Mouse (Mus musculus) macrophage (primary cell): ENCODE data around the gene Pla2g1b. TPM values are rescaled to one million over a fixed set of nuclear protein-coding genes. Genes with fewer than 3 reads are reported as not detected.
"Not testable (repeated sequence)": the region's sequence is repeated elsewhere in the genome, so short reads cannot be mapped to it uniquely, and the experiment has no call there.

Experiments
- H3K27ac ChIP-seq: fragments of 350-480 bp; formaldehyde crosslinking; 2 replicates; pipeline ENCODE4 v1.9.0; 2021
- H3K36me3 ChIP-seq: fragments of 350-480 bp; formaldehyde crosslinking; 2 replicates; pipeline ENCODE4 v1.9.0; 2021; ENCODE audit errors: inconsistent target
- H3K4me3 ChIP-seq: fragments of 350-480 bp; formaldehyde crosslinking; 2 replicates; pipeline ENCODE4 v1.9.0; 2021; ENCODE audit errors: inconsistent target
- H3K79me2 ChIP-seq: fragments of 350-480 bp; formaldehyde crosslinking; 2 replicates; pipeline ENCODE4 v1.9.0; 2021; ENCODE audit errors: inconsistent target
- WGBS: methylation state at CpG from one replicate; pipeline ENCODE4 v1.1.7; 2026; ENCODE audit warnings: inconsistent platforms; ENCODE audit not compliant: missing documents; 5-methylcytosine and 5-hydroxymethylcytosine counted together
- polyA plus RNA-seq: library from polyadenylated mRNA; stranded (reverse); fragments of 250-400 nt; gene quantifications from 3 replicates; pipeline ENCODE4 v1.2.4, GENCODE M21; 2018; ENCODE audit warnings: inconsistent platforms

Pla2g1b gene
- polyA plus RNA-seq, 1 experiment from 2014 or later = not detected

DNA sequence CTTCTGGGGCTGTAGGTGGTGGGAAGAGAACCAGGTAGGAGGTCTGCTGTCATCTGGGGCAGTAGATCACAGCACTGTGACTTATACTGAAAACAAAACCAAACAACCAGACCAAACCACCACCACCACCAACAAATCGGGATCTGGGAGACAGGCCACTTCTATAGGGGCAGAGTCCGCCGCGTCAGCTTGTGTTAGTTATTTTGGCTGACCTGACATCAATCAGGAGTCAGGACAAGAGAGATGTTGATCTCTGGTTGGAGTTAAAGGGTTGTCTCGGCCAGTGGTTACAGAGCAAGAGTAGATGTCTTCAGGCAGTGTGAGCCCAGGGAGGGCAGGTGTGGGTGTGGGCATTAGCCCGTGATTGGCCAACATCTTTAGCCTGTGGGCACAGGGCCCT lies 48.3 kb downstream of the Pla2g1b start:
- Histone ChIP-seq H3K27ac (peak overlapping the region; percentile 99), H3K4me3 (no peak overlapping the region), H3K79me2 (peaks cover 90% of the 10 kb centered on the region), H3K36me3 (no peaks in the 10 kb centered on the region)
- WGBS = 80% methylated on average over 5 of the region's 6 CpGs

DNA sequence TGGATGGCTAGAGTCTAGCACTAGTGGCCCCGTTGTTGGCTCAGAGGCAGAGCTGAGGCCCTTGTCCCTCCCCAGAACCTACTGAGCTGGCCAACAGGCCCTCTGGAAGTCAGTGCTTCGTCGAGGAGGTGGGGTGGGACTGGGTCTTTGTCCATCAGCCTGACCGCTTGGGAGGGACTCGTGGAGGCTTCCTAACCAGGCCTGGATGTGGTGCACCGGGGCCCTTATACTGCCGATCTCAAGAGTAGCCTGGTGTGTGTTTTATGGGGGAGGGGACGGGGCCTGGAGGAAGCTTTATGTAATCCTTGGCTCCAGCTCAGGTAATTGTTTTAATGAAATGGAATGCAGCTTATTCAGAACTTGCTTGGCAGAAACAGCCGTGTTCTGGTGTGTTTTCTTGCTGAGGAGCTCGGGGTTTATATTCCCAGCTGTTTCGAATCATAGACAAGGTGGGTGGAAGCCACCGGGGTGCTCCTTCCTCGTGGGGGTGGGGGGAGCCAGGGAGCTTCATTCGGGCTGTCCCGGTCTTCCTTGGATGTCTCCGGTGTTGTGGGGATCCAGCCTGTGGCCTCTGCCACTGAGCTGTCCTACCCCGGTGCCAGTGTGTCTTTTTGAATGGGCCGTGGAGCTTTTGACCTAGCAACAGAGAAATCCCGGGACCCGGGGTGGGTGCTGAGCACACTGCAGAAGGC lies 49.0 kb downstream of the Pla2g1b start:
- Histone ChIP-seq H3K27ac (peak overlapping the region; percentile 99), H3K4me3 (no peak overlapping the region), H3K36me3 (no peaks in the 10 kb centered on the region), H3K79me2 (peaks cover 90% of the 10 kb centered on the region)
- WGBS = 54% methylated on average over 20 of the region's 20 CpGs

DNA sequence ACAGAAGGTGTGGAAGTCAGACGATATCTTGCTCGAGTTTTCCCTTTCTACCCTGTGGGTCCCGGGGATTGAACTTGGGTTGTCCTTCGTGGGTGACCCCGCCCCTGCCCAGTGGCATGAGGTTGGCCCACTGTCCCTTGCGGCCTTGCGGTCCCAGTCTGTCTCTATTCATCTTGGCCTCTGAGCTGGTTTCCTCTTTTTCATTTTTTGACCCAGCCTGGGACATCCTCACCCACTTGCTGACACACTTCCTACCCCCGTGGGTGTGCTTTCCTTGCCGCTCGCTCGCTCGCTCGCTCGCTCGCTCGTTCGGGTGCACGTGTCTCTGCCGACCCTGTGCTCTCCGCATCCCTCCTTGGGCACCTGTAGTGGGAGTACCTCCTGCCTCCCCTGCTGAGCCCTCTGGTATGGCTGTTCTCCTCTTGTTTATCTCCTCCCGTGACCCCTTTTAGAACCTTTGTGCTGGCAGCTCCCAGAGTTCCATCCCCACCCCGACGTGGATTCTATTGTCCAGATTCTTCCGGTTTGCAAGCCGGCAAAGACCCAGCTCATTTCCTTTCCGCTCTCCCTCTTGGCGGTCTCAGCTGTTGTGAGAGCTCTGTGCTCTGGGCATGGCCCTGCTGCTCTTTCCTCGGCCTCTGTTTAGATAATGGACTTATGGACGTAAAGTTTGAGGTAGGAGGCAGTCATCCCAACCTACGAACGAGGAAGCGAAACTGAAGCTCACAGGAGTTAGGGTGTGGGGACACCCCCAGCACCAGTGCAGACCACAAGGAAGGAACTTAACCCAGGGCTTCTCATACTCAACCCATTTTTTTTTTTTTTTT lies 50.2 kb downstream of the Pla2g1b start:
- WGBS = under 1% methylated on average over 31 of the region's 32 CpGs
- Histone ChIP-seq H3K4me3 (peak overlapping the region; percentile 36), H3K79me2 (peaks cover 90% of the 10 kb centered on the region), H3K36me3 (no peaks in the 10 kb centered on the region), H3K27ac (peak overlapping the region; percentile 99)

DNA sequence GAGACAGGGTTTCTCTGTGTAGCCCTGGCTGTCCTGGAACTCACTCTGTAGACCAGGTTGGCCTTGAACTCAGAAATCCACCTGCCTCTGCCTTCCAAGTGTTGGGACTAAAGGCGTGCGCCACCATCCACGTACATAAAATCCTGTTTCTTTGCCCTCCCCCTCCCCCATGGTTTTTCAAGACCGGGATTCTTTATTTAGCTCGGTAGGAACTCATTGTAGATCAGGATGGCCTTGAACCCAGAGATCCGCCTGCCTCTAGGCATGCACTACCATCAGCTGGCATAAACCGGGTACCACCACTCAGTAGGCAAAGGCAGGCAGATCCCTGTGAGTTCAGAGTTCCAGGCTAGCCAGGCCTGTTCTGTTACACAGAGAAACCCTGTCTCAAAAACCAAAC lies 50.8 kb downstream of the Pla2g1b start:
- H3K36me3 ChIP-seq = no peaks in the 10 kb centered on the region
- H3K79me2 ChIP-seq = peaks cover 89% of the 10 kb centered on the region
- H3K27ac ChIP-seq = peak overlapping the region; percentile 99
- 12% methylated on average over 5 of the region's 7 CpGs for WGBS
- peak overlapping the region; percentile 36; the same call in 1 of the 2 replicates for H3K4me3 ChIP-seq

DNA sequence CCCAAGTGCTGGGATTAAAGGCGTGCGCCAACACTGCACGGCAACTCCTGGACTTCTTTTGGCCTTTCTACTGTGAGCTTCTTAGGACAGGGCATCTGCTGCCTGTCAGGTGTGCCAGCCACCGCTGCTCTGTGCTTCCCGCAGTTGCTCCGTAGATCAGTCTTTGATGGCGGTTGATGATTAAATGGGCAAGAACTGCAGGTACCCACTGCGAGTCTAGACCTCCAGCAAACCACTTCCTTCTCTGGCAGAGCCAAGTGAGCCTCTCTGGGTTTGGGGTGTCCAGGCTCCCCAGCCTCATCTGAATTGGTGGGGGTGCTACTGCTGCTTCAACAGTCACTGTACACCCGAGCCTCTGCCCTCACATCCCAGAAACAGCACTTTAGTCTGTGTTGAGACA lies 51.4 kb downstream of the Pla2g1b start:
- H3K79me2 ChIP-seq = peaks cover 89% of the 10 kb centered on the region
- no peak overlapping the region for H3K4me3 ChIP-seq
- no peaks in the 10 kb centered on the region for H3K36me3 ChIP-seq
- peak overlapping the region; percentile 99 for H3K27ac ChIP-seq
- WGBS = 43% methylated on average over 9 of the region's 9 CpGs

DNA sequence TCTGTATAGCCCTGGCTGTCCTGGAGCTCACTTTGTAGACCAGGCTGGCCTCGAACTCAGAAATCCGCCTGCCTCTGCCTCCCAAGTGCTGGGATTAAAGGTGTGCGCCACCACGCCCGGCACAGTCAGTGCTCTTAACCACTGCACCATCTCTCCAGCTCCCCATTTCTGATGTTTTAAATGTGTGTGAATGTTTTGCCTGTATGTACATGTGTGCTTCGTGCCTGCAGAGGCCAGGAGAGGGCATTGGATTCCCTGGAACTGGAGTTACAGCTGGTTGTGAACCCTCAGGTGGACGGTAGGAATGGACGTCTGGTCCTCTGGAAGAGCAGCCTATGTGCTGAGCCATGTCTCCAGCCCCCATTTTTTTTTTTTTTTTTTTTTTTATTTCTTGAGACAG lies 52.2 kb downstream of the Pla2g1b start:
- H3K27ac ChIP-seq, H3K36me3 ChIP-seq, H3K4me3 ChIP-seq: not testable (repeated sequence)
- H3K79me2 ChIP-seq = peaks cover 89% of the 10 kb centered on the region
- WGBS = 100% methylated on average over 3 of the region's 8 CpGs

DNA sequence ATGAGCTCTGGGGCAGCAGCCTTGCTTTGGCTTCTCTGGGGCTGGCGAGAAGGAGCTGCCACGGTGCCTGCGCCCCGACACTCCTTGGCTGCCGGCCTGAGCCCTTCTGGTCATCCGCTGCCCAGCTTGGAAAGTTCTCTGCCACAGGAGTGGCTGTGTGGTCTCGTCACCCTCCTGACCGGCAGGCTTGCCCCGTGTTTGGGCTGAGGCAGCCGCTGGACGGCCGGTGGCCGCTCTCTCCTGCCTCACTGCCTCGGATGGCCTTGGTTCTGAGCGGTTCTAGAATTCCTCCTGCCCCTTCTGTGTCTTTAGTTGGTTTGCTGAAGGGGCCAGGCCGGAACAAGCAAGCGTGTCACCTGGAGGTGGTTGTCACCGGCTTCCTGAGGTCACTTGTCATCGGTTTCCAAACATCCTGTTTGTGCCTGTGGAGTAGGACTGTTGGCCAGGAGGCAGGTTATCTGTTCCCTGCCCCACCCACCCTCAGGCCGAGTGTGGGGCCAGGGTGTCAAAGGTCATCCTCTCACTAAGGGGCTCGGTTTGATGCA lies 54.3 kb downstream of the Pla2g1b start:
- Histone ChIP-seq H3K27ac (peak overlapping the region; percentile 76), H3K36me3 (0 out of 2 replicates have a peak, but pooled peaks cover 5% of the 10 kb centered on the region), H3K4me3 (no peak overlapping the region), H3K79me2 (peaks cover 89% of the 10 kb centered on the region)
- 38% methylated on average over 20 of the region's 21 CpGs for WGBS

DNA sequence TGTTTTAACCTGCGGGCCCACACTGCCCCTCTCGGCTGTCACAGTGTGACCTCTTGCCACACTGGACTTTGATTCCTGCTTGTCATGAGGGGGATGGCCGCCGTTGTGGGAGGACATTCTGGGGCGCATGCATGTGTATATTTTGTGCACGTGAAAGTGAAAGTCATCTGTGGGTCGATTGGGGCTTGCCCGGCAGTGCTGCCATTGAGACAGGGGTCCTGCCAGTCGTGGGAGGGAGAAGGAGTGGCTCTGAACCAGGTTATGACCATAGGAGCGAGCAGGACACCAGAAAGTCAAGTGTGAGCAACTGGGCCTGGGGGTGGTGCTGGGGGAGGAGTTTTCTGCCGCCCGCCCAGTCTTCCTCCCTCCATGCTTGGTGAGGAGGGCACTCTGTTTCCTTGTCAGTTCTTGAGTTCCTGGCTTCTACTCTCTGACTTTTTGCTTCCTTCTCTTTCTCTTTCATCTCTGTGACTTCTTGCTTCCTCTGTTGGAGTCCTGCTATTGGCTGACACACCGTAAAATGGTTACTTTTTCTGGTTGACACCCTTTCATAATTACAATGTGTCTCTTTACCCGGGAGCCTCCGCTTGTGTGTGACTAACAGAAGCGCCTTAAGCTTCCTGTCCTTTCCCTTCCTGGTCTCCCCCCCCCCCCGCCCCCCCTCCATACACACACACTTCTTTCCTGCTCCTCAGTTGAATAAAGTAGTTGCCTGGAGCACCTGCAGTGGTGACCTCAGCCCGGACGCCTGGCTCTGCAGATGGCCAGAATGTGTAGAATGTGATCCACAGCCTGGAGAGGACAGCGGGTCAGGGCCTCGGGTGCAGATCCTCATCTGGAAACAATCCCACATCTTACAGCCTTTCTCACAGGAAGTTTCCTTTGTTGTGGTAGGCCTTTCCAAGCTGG lies 55.7 kb downstream of the Pla2g1b start:
- Histone ChIP-seq H3K79me2 (peaks cover 99% of the 10 kb centered on the region), H3K4me3 (peak overlapping the region; percentile 17; the same call in 1 of the 2 replicates), H3K36me3 (0 out of 2 replicates have a peak, but pooled peaks cover 5% of the 10 kb centered on the region), H3K27ac (peak overlapping the region; percentile 76)
- WGBS = 6% methylated on average over 20 of the region's 21 CpGs

DNA sequence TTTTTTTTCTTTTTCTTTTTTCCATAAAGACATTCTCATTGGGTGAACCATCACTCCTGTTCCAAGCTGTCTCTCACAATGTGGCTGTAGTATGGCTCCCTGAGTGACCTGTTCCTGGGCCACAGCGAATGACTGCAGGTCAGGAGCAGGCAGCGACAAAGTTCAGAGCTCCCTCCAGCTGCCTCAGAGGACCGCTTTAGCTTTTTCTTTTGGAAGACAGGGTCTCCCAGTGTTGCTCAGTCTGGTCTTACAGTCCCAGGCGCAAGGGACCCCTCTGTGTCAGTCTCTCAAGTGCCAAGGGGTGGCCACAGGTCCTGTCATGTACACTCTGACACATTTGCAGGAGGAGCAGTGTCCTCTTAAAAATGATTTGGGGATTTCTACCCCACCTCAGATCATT lies 56.5 kb downstream of the Pla2g1b start:
- Histone ChIP-seq H3K36me3 (0 out of 2 replicates have a peak, but pooled peaks cover 5% of the 10 kb centered on the region), H3K27ac (peak overlapping the region; percentile 76), H3K4me3 (no peak overlapping the region), H3K79me2 (peaks cover 99% of the 10 kb centered on the region)
- WGBS = 100% methylated on average over 3 of the region's 4 CpGs

DNA sequence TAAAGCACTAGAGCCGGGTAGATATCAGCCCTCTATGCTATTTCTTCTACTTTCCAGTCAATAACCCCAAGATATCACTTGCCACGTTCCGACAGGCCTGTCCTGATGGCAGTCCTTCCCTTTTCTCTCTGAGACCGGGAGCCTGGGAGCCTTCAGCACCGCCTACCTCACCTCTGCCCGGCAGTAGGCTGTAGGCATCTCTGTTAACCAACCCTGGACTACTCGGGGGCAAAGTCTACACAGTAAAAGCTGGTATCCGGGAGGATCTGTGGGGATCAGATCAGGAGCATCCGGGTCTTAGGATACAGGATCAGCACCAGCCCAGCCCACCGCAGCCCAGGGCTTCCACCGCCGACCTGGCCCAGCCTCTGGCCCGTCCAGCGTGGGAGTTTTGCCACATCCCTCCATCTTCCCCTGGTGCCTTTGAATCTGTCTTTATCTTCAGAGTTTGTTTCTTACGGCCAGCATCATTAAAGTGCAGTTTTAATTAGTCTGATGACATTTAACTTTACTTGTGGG lies 57.0 kb downstream of the Pla2g1b start:
- Histone ChIP-seq H3K79me2 (peaks cover 99% of the 10 kb centered on the region), H3K27ac (no peak overlapping the region), H3K4me3 (no peak overlapping the region), H3K36me3 (0 out of 2 replicates have a peak, but pooled peaks cover 5% of the 10 kb centered on the region)
- WGBS = 92% methylated on average over 13 of the region's 15 CpGs

DNA sequence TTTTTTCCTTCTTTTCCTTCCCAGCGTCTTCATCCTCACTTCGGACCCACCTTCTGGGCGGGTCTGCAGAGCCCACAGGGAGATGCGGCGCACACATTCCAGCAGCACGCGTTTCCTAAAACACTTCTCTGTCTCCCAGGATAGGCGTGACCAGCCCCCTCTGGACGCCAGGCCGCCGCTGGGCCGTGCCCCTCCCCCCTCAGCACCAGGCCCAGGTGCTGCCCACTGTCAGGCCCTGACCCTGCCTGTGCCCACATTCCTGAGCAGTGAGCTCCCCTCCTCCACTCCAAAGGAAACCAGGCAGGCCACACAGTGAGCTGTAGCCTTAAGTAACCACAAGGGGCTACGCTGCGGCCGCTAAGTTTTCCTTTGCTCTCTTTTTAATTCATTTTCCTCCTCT lies 57.9 kb downstream of the Pla2g1b start:
- 61% methylated on average over 14 of the region's 15 CpGs for WGBS
- Histone ChIP-seq H3K27ac (no peak overlapping the region), H3K36me3 (0 out of 2 replicates have a peak, but pooled peaks cover 5% of the 10 kb centered on the region), H3K4me3 (no peak overlapping the region), H3K79me2 (peaks cover 99% of the 10 kb centered on the region)
